Mouse (Mus musculus): ENCODE measurements at regions not wholly inside any gene's neighbourhood (a gene's known extent, or its start where the extent isn't known, plus 50 kb on each side); places are given as distances from the start of the nearest gene placed in this dataset.

DNA sequence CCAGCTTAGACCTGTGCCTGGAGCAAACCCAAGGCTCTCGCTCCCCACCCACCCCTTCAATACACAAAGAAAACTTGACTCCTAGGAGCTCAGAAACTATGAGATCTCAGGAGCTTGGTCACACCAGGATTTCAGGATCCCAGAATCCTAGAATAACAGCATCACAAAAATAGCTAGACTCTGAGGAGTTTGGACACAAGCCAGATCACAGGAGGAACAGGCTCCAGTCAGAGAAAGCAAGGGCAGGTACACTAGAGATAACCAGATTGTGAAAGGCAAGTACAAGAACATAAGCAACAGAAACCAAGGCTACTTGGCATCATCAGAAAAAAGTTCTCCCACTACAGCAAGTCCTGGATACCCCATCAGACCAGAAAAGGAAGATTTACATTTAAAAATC lies 221.5 kb downstream of the Epha7 start:
- no peak for DNase-seq (ENCODE audit: low read depth)

- DNase-seq (ENCODE audit: low read depth), result no peak
Measured at GRCm38 (mm10) chr4:29039993-29040392, 227.1 kb downstream of the Epha7 start.

DNA sequence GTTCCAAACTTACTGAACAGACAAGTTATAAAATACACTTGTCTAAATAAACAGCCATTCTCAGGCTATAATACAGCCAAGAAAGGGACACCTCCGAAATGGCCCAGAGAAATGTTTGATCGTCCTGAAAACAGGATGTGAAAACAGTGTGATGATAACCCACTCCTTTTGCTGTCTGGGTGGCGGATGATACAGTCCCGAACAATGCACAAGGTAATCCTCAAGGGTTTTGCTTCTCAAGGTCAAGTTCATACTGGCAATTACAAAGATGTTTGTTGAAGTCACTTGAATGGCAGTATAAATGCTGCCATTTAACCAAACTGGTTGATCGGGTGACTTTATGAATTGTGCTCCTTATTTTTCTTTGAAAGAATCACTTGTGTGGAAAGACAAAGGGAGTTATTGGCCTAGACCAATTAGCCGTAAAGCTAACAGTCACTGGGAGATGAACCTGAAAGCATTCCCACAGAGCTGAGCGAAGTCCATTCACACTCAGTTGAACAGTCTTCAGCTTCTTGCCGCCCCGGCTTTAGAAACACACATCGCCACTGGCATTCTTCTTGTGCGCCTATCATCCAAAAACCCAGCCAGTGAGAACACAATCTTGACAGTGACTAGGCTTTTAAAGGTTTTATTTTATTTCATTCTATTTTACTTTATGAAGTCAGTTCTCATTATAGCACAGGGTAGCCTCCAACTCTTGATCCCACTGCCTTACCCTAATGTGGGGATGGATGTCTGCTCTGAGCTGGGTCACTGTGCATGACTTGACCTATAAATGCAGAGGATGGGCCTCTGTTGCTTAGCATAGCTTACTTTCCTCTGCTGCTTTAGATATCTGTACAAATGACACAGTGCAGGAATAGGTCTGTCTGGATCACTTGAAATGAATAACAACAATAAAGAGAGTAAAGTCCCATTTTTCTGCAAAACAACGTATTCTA lies 256.0 kb downstream of the Epha7 start:
- DNase-seq (ENCODE audit: low read depth), result no peak

GRCm38 (mm10) chr4:29074204-29074603 lies 261.3 kb downstream of the Epha7 start:
- DNase-seq (ENCODE audit: low read depth), result no peak

GRCm38 (mm10) chr4:29074851-29075250 lies 261.9 kb downstream of the Epha7 start:
- DNase-seq (ENCODE audit: low read depth), result no peak

- DNase-seq (ENCODE audit: low read depth), result no peak
Measured at GRCm38 (mm10) chr4:29076683-29077082, 263.8 kb downstream of the Epha7 start.

- DNase-seq (ENCODE audit: low read depth), result no peak
Measured at GRCm38 (mm10) chr4:29078391-29078790, 265.5 kb downstream of the Epha7 start.

DNA sequence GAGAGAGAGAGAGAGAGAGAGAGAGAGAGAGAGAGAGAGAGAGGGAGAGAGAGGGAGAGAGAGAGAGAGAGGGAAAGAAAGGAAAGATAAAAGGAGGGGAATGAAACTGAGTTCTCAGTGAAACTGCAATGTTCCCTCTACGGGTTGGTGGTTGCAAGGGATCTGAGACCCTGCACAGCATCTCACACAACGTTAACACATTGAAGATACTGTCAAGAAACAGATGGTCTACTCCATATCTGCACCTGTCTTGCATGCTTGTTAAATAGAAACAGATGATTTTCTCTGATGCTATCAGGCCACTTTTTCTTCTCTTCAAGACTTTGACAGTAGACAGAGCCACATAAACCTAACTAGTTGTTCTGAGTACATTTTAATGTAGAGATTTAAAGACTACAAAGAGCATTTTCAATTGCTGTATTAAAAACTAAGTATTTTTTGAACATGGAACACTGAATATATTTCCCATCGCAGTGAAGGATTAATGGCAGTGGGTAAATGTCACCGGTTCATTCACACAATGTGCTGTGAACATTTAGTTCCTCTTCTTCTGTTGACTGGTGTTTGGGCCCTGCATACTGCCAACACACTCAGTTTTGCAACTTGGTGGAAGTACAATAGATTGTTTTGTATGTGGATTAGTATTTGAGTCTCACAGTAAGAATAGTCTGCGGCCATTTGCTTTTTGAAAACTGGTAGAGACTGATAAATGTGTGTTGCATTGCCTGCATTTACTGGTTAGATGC lies 270.8 kb downstream of the Epha7 start:
- DNase-seq (ENCODE audit: low read depth), result no peak

DNA sequence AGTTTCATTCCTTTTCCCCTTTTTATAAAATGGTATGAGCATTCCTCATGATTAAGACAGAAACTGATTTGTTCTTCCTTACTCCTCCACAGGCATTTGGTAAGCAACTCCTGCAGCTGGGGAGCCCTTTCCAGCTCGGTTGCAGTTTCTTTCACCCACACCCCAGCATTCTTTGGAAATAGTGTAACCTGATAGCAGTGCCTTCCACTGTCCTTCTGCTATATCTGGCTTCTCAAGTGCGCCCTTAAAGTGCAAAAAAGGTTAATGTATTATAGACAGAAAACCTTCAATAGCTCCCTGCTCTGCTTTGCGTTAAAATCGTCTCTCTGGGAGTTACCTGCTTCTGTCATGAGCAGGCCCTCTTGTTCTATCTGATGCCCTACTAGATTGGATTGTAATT lies 278.0 kb downstream of the Epha7 start:
- DNase-seq (ENCODE audit: low read depth), result no peak

DNA sequence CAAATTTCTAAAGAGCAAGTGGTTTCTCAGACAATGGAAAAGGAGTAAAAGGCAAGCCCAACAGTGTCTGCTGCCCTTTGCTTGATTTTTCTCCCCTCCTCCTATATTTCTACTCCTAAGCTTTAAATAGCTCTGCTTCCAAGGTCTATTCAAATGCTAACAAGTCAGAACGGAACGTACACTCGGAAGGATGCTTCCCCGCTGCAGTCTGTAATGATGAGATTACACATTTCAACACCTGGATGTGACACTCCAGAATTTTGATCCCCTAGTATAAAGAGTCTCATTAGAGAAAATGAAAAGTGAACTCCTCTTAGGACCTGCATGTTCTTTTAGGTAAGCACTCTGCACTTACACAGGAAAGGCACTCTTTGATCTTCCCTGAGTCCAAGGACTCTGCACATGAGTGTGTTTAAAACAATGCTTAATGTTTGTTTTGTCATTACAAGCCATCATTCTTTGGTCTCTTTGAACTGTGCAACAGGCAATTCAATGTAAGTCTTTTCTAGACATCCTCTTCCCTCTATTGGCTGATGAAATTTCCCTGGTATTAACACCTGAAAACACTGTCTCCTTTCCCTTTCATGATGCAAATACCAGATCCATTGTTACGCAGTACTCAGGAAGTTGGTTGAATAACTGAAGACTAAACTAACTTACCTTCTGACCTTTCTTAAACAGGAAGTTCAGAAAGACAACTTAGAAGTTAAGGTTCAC lies 278.7 kb downstream of the Epha7 start:
- no peak for DNase-seq (ENCODE audit: low read depth)

GRCm38 (mm10) chr4:29102373-29102772 lies 289.4 kb downstream of the Epha7 start:
- no peak for DNase-seq (ENCODE audit: low read depth)

GRCm38 (mm10) chr4:29103414-29103813 lies 290.5 kb downstream of the Epha7 start:
- no peak for DNase-seq (ENCODE audit: low read depth)

- DNase-seq (ENCODE audit: low read depth), result no peak
Measured at GRCm38 (mm10) chr4:29112552-29112951, 299.6 kb downstream of the Epha7 start.

DNA sequence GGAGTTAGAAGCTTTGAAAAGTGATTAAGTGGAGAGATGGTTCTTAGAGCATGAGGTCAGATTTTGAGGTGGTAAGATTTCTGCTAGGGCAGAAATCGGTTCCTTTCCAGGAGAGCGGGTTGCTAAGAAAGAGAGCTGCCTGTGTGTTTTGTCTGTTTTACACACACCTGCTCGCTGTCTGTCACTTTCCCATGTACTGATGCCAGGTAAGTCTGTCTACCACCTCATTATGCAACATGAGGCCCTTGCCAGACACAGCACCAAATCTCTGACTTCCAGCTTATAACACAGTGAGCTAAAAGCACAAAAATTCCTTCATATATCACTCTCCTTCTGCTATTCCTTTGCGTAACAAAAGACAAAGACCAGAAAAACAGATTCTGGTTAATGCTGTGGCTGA lies 304.1 kb downstream of the Epha7 start:
- no peak for DNase-seq (ENCODE audit: low read depth)

GRCm38 (mm10) chr4:29117926-29118325 lies 305.0 kb downstream of the Epha7 start:
- DNase-seq (ENCODE audit: low read depth), result no peak

DNA sequence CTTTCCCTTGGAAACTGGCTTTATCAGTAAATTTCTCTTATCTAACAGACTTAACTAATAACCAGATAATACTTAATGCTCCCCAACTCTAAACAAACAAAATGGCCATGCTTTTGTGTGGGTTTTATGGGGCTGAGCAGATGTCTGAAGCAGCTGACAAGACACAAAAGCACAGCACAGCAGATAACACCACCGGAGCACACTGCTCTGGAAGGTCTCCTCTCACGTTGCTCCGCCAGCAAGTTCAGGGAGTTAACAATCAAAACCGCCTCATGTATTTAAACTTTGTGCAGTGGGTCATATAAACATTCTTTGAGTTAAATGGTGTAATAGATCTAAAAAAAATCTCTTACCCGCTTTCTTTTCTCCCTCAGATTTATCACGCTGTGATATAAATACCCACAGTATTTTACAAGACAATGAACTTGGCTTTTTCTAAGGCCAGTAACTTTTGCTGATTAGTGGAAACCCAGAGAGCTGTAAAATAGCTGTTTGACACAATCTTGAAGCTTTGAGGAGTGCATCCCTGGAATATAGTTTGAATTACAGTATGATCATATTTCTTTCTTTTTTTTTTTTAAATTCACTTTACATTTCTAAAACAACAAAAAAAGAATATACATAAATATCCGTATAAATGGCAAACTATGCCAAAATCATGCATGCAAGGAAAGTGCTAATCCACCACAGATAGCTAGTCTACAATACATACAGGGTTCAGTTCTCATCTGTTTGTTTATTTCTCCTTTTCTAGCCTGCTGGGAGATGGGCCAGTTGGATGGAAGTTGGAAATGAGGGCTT lies 305.9 kb downstream of the Epha7 start:
- no peak for DNase-seq (ENCODE audit: low read depth)

GRCm38 (mm10) chr4:29119480-29120153 lies 306.7 kb downstream of the Epha7 start:
- no peak for DNase-seq (ENCODE audit: low read depth)

GRCm38 (mm10) chr4:29123697-29124377 lies 310.9 kb downstream of the Epha7 start:
- DNase-seq (ENCODE audit: low read depth), result peak; percentile 73

- no peak for DNase-seq (ENCODE audit: low read depth)
Measured at GRCm38 (mm10) chr4:29130485-29130884, 317.6 kb downstream of the Epha7 start.
